Mouse (Mus musculus) liver, adult 2 months (tissue): ENCODE measurements at regions not wholly inside any gene's neighbourhood (a gene's known extent, or its start where the extent isn't known, plus 50 kb on each side); places are given as distances from the start of the nearest gene placed in this dataset.

Experiments used
- CTCF ChIP-seq: fragments of 200-500 bp; IDR thresholded peaks from 2 replicates; pipeline ENCODE4 v1.5.1; 2011; ENCODE audit warnings: low read depth, low read length, control low read depth
- POLR2A ChIP-seq: fragments of 200-500 bp; IDR thresholded peaks from 2 replicates; pipeline ENCODE4 v1.6.1; 2011; ENCODE audit warnings: low read length, control low read depth; ENCODE audit not compliant: insufficient read depth; ENCODE audit errors: extremely low read depth

DNA sequence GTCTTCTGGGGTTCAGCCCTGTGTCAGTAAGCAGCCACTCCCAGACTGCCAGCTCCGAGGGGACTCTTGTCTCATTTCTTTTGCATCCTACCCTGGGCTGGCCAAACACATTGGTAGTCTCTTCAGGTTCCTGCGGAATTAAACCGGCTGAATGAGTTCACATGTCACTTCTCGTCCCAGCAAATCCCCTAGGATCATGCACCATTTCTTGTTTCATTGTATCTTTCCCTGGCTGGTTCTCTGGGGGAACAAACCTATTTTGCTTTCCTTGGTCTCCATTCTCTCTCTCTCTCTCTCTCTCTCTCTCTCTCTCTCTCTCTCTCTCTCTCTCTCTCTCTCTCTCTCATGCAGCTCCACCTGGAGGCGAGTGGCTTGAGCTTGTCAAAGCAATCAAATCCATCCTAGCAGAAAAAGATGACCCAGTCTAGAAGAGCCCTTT is 236.0 kb downstream of the Cd47 start:
- TF ChIP-seq POLR2A (no peak), CTCF (no peak)
